Mouse (Mus musculus) bone marrow macrophage, adult 2 months (primary cell): ENCODE data around the gene Slit3. TPM values are rescaled to one million over a fixed set of nuclear protein-coding genes. Genes with fewer than 3 reads are reported as not detected.

Source experiments
- H3K27ac ChIP-seq: 2 replicates; pipeline ENCODE4 v1.5.1; 2012; ENCODE audit warnings: low read depth, low read length; ENCODE audit not compliant: insufficient read depth
- H3K4me1 ChIP-seq: 2 replicates; pipeline ENCODE4 v1.6.1; 2012; ENCODE audit warnings: low read length; ENCODE audit not compliant: control insufficient read depth, insufficient read depth
- H3K4me3 ChIP-seq: 2 replicates; pipeline ENCODE4 v1.5.1; 2012; ENCODE audit warnings: mild to moderate bottlenecking, low read length, moderate library complexity; ENCODE audit not compliant: insufficient read depth
- CTCF ChIP-seq: IDR thresholded peaks from 2 replicates; pipeline ENCODE4 v1.5.1; 2012; ENCODE audit warnings: low read depth, mild to moderate bottlenecking, low read length, moderate library complexity
- POLR2A ChIP-seq: IDR thresholded peaks from 2 replicates; pipeline ENCODE4 v1.6.1; 2012; ENCODE audit warnings: mild to moderate bottlenecking, low read depth, low read length, borderline replicate concordance
- polyA plus RNA-seq: library from polyadenylated mRNA; stranded (reverse); fragments of >200 nt; gene quantifications from 2 replicates; pipeline ENCODE4 v1.2.4, GENCODE M21; 2012; ENCODE audit not compliant: missing spikeins, insufficient read depth, insufficient read length

Slit3 gene
- polyA plus RNA-seq, result not detected in 2 replicates

DNA sequence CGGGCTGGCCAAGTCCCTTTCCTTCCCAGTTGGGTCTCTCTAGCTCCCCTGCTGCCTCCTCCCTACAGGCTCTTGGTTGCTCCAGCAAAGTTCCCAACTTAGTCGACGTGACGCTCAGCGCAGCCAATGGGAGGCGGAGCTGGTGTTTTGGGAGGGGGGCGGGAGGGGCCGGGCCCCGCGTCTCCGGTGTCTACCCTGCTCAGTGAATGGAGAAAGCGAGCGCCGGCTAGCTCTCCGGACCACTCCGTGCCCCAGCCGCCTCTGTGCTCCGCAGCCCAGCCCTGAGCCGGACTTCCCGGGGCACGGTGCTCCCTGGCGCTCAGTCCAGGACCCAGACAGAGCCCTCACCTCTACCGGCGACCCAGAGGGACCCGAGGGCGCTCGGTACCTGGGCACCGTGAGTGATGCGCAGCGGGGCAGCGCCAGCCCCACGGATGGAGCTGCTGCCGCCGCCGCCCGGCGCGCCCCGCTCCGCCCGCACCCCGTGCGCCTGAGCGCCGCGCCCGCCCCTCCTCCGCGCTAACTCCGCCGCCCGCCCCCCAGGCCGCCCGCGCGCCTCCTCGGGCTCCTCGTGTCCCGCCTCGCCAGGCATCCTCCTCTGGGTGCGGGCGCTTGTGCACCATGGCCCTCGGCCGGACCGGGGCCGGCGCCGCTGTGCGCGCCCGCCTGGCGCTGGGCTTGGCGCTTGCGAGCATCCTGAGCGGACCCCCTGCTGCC lies at the start of gene Slit3:
Gene Slit3 (plus strand): TSS at position 331 of the 717 bp plus-strand sequence.
- H3K4me1 ChIP-seq, result no peaks in the 10 kb centered on the region
- no peak for TF ChIP-seq CTCF
- TF ChIP-seq POLR2A, result no peak
- H3K4me3 ChIP-seq, result no peak within 1 kb of the TSS
- H3K27ac ChIP-seq, result no peak within 1 kb of the TSS

DNA sequence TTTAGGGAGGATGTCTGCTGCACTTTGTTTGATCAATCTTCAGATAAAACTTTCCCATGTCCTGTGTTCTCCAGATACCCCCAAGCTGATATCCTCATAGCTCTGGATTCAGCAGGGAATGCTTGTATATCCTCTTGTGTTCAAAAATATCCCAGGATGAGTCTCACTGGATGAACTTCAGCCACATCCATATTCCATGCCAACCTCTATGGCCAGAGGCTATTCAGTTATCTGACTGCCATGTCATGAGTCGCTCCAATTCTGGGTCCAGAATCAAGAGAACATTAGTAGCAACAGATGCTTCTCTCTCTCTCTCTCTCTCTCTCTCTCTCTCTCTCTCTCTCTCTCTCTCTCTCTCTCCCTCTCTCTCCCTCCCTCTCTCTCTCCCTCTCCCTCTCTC lies 49.6 kb upstream of the Slit3 start:
- TF ChIP-seq CTCF, result no peak
- no peak for TF ChIP-seq POLR2A
- H3K27ac ChIP-seq, result no peak overlapping the region
- no peaks in the 10 kb centered on the region for H3K4me1 ChIP-seq
- H3K4me3 ChIP-seq, result no peak overlapping the region

DNA sequence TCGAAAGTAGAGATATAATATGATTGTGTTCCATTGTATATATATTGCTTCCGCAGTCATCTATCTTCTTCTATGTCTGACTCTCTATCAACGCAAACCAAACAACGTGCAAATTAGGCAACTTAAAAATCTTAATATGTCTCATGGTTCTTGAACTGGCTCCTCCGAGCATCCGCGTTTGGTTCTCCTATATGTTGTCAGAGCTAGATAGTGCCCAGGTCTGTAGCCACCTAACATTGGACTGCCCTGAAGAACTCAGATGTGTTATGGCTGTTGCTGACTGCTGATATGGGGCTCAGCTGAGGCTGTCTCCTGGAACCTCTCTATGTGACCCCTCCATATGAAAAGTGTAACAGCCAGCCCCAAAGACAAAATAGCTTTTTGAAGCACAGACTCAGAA lies 45.6 kb upstream of the Slit3 start:
- Histone ChIP-seq H3K27ac (no peak overlapping the region), H3K4me3 (no peak overlapping the region), H3K4me1 (no peaks in the 10 kb centered on the region)
- TF ChIP-seq CTCF (no peak), POLR2A (no peak)

DNA sequence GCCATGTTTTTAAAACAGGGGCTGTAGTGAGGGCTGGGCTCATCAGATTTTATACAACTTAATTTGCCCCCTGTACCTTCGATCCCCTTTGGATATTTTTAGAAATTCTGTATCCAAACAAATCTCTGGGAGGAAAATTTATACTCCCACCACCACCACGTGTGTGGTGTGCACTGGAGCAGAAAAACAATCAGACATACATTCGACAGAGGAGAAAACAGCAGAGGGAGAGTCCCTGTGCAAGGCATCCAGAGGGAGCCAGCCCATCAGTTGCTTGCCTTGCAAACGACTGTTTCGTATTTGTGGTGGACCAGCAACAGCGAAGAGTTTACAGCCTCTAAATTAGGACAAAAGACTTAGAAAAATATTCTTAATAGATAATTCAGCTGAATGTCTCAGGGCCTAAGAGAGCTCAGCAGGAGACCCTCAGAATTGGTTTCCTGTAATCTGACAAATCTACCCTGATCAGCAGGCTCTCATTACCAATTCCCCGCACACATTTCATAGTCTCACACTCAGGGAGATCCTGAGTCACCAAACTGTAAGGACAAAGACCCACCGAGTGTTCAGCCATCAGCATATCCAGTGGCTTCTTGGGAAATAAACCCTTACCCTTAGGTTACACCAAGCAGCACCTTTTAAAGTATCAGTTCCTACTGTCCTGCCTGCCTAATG lies 40.4 kb upstream of the Slit3 start:
- H3K4me3 ChIP-seq, result no peak overlapping the region
- TF ChIP-seq POLR2A, result no peak
- TF ChIP-seq CTCF, result no peak
- H3K4me1 ChIP-seq, result no peaks in the 10 kb centered on the region
- no peak overlapping the region for H3K27ac ChIP-seq

DNA sequence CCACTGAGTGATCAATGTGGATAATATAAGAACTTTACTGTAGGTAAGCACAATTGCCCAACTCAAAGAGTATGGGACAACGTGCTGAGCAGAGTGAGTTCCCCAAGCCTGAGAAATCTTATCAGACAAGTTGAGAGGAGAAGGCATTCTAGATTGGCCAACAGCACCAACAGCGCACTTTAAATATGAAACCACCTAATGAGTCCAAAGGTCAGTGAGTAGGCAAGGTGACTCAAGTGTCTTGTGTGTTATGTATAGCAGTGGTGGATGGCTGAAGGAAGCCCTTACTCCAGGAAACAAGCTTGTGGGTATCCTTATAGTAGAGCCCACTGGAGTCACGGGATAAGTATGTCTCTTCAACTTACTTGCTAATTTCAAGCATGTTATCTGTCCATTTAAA lies 38.7 kb upstream of the Slit3 start:
- Histone ChIP-seq H3K4me3 (no peak overlapping the region), H3K4me1 (no peaks in the 10 kb centered on the region), H3K27ac (no peak overlapping the region)
- TF ChIP-seq POLR2A, result no peak
- TF ChIP-seq CTCF, result no peak

DNA sequence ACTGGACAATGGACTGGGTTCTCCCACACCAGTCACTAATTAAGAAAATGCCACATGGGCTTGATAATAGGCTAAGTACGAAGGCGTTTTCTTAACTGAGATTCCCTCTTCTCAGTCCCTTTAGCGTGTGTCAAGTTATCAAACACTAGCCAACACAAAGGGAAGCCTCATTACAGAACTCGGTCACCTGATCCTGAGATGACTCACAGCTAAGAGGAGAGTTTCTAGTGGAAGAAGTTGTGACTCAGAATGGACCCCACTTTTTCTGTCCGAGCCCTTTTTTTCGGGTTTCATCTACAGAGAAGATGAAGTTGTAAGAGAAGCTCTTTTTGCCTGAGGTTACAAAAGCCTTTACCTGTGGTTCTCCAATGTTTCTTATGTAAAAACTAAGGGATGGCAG lies 38.0 kb upstream of the Slit3 start:
- no peak for TF ChIP-seq POLR2A
- TF ChIP-seq CTCF, result no peak
- Histone ChIP-seq H3K4me1 (no peaks in the 10 kb centered on the region), H3K4me3 (no peak overlapping the region), H3K27ac (no peak overlapping the region)

DNA sequence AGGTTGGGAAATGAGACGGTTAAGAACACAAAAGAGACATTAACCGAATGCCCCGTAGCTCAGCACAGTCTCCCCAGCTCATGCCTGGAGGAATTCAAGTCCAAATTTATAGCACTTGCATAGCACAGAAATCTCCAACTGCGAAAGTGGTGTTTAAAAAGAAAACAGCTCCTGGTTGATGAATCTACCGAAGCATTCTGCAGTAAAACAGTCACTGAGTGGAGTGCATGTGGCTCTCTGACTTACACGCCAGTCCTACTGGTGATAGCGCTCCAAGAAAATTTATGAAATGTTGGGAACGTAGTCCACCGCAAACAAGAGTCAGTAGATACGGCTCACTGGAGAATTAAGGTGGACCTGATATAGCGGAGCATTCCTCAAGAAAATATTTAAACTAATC lies 35.7 kb upstream of the Slit3 start:
- no peak for TF ChIP-seq POLR2A
- TF ChIP-seq CTCF, result no peak
- Histone ChIP-seq H3K27ac (no peak overlapping the region), H3K4me3 (no peak overlapping the region), H3K4me1 (no peaks in the 10 kb centered on the region)

DNA sequence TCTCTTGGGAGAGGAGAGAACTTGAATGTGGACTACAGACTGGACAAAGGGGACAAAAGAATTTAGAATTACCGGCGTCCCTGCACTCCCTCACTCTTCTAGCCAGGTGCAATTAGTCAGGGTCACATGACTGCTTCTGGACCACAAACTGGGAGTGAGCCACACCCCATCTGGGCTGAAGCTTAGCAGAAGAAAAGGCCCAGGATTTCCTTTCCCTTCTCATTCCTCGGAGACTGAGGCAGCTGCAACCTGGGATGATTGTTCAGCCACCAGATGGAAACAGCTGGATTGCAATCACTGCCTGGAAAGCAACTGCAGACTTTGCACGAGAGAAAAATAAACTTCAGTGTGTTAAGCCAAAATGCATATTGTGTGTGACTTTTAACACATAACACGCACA lies 35.0 kb upstream of the Slit3 start:
- H3K27ac ChIP-seq, result no peak overlapping the region

DNA sequence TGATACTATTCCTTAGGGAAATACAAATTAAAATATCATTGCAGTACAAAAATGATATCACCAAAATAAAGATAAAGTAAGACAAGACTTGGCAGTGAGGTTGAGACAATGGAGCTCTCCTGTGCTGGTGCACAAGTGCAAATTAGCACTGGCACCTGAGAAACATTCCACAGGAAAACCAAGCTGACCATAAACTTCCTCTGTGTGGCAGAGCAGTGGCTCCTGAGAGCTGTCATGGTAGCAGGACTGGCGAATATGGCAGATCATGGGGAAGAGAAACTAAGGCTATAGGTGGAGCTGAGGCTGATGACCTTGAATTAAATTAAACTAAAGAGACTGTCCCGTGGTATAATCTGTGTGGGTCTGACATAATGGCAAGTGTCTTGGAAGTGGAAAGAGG lies 33.6 kb upstream of the Slit3 start:
- Histone ChIP-seq H3K4me1 (no peaks in the 10 kb centered on the region), H3K27ac (no peak overlapping the region), H3K4me3 (no peak overlapping the region)
- TF ChIP-seq CTCF (no peak), POLR2A (no peak)

More for the DNA sequence above, 35.0 kb upstream of the Slit3 start:
- TF ChIP-seq POLR2A (no peak), CTCF (no peak)
- no peak overlapping the region for H3K4me3 ChIP-seq
- no peaks in the 10 kb centered on the region for H3K4me1 ChIP-seq

DNA sequence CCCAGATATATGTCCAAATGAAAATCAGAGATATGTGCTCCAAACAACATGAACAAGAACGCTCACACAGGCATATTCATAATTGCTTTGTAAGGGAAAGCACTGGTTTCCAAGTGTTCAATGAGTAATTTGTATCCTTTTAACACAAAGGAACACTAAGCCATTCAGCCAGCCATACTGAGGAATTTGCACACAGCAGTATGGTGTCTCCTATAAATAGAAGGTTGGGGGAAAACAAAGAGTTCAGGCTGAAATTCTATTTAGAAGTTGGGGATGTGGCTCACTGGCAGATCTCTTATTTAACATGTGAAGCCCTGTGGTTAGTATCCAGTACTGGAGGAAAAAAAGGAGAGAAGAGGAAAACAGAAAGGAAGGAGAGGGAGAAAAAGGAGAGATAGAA lies 32.9 kb upstream of the Slit3 start:
- Histone ChIP-seq H3K4me3 (no peak overlapping the region), H3K27ac (no peak overlapping the region), H3K4me1 (no peaks in the 10 kb centered on the region)
- TF ChIP-seq CTCF (no peak), POLR2A (no peak)
